Mouse (Mus musculus) lung, postnatal 0 days (tissue): ENCODE results near the gene Clec16a. TPM values are rescaled to one million over a fixed set of nuclear protein-coding genes. Genes with fewer than 3 reads are reported as not detected.

ENCODE experiments used
- ATAC-seq: fragments of 200-750 bp; cut with Nextera tagmentation; 2 replicates; pipeline ENCODE4 v1.8.0; 2017; ENCODE audit warnings: moderate library complexity
- DNase-seq: peaks from one replicate; pipeline ENCODE4 v3.0.0-alpha.2; 2016; ENCODE audit warnings: low spot score
- H3K27ac ChIP-seq: fragments of 300-500 bp; sonication (generic); 2 replicates; pipeline ENCODE4 v1.5.1; 2014; ENCODE audit warnings: antibody characterized with exemption, mild to moderate bottlenecking, low read length, mixed read lengths
- H3K27me3 ChIP-seq: fragments of 300-500 bp; sonication (generic); replicated peaks from 2 replicates; pipeline ENCODE4 v1.6.1; 2014; ENCODE audit warnings: low read length, mixed read lengths; ENCODE audit not compliant: insufficient read depth
- H3K36me3 ChIP-seq: fragments of 300-500 bp; sonication (generic); 2 replicates; pipeline ENCODE4 v1.6.1; 2014; ENCODE audit warnings: low read length, mixed read lengths; ENCODE audit not compliant: insufficient read depth
- H3K4me1 ChIP-seq: fragments of 300-500 bp; sonication (generic); 2 replicates; pipeline ENCODE4 v1.6.1; 2014; ENCODE audit warnings: antibody characterized with exemption, low read depth, low read length, mixed read lengths; ENCODE audit not compliant: insufficient read depth
- H3K4me2 ChIP-seq: fragments of 300-500 bp; sonication (generic); replicated peaks from 2 replicates; pipeline ENCODE4 v1.6.1; 2014; ENCODE audit warnings: low read depth, mild to moderate bottlenecking, low read length, moderate library complexity, mixed read lengths
- H3K4me3 ChIP-seq: fragments of 300-500 bp; sonication (generic); 2 replicates; pipeline ENCODE4 v1.5.1; 2014; ENCODE audit warnings: low read depth, low read length
- H3K9ac ChIP-seq: fragments of 300-500 bp; sonication (generic); replicated peaks from 2 replicates; pipeline ENCODE4 v1.6.1; 2014; ENCODE audit warnings: low read depth, mild to moderate bottlenecking
- H3K9me3 ChIP-seq: fragments of 300-500 bp; sonication (generic); 2 replicates; pipeline ENCODE4 v1.6.1; 2016; ENCODE audit warnings: low read length, mixed read lengths
- CTCF ChIP-seq: IDR thresholded peaks from 2 replicates; pipeline ENCODE4 v1.5.1; 2016; ENCODE audit warnings: antibody characterized with exemption, mild to moderate bottlenecking
- EP300 ChIP-seq: IDR thresholded peaks from 2 replicates; pipeline ENCODE4 v1.6.1; 2016; ENCODE audit warnings: antibody characterized with exemption, mild to moderate bottlenecking, control low read depth
- WGBS: fragments of 180-500 bp; shearing (Covaris S2); extraction: QIAGEN DNeasy Blood & Tissue Kit; methylation state at CpG from one replicate; pipeline ENCODE4 v1.1.7; 2014; 5-methylcytosine and 5-hydroxymethylcytosine counted together
- polyA plus RNA-seq: library from polyadenylated mRNA; unstranded; fragments of >200 nt; fragmentation: Nextera tagmentation; extraction: Ambion mirVana; gene quantifications from 2 replicates; pipeline ENCODE4 v1.2.1, GENCODE M21; 2015

Gene Clec16a
- polyA plus RNA-seq, 1 experiment from 2014 or later = 32.0 TPM

DNA sequence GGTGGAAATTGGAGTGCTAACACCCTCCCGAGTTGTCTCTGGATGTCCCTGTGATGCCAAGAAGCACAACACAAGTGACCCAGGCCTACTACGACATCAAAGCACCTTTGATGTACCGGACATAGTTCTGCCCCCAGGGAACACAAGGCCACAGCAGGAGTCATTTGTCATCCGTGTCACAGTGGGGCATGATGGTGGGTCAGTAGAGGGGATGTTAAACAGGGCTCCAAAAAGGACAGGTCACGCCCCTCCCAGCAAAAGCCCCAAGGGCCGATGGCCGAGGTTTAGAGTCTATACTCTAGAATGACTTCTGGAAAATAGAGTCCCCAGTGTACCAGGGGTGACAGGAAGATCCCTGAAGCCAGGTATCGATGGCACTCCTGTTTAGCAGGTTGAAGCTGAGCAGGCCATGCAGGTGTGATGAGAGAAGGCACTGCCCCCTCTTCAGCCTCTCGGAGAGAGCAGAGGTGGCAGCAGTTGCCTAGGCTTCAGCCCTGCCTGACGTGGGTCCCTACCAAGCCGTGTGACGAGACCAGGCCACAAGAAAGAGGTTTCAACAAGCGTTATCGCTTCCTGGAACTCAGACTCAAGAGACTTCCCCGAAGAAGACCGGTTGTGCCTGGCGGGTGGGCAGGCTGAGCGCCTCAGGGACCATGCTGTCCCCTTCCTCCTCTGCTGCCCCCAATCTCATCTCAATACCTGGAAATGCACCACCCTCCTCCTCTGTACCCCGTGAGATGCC is 226.8 kb downstream of the Clec16a start:
- Histone ChIP-seq H3K4me1 (peaks cover 3% of the 10 kb centered on the region; the same call in 1 of the 2 replicates), H3K36me3 (no peaks in the 10 kb centered on the region), H3K4me2 (no peak overlapping the region), H3K4me3 (no peak overlapping the region), H3K27me3 (no peaks in the 10 kb centered on the region), H3K9ac (no peak overlapping the region), H3K27ac (no peak overlapping the region), H3K9me3 (no peaks in the 10 kb centered on the region)
- ATAC-seq = peak; percentile 38
- TF ChIP-seq CTCF = no peak
- TF ChIP-seq EP300 = no peak
- WGBS = 55% methylated on average over 19 of the region's 19 CpGs
- no peak for DNase-seq

DNA sequence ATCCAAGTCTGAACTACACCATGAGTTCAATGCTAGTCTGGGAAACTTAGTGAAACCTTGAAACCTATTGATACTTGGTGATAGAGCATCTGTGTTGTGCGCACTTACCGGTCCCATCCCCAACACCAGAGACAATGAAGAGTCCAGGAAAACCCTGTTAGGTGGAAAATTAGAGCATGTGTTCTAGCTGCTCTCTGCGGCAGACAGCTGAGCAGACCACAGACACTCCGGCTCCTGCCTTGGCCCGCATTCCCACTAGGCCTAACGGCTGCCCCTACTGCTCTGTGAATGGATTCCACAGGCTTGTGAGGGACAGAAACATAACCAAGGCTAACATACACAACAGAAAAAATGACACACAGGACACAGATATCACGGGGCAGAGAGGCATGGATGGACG is 228.4 kb downstream of the Clec16a start:
- H3K4me1 ChIP-seq = peaks cover 3% of the 10 kb centered on the region; the same call in 1 of the 2 replicates
- ATAC-seq (no peak), DNase-seq (no peak)
- H3K4me2 ChIP-seq = no peak overlapping the region
- H3K9me3 ChIP-seq = no peaks in the 10 kb centered on the region
- 81% methylated on average over 8 of the region's 8 CpGs for WGBS
- no peak overlapping the region for H3K4me3 ChIP-seq
- H3K27ac ChIP-seq = no peak overlapping the region
- TF ChIP-seq CTCF (no peak), EP300 (no peak)
- H3K36me3 ChIP-seq = no peaks in the 10 kb centered on the region
- no peak overlapping the region for H3K9ac ChIP-seq
- H3K27me3 ChIP-seq = no peaks in the 10 kb centered on the region

DNA sequence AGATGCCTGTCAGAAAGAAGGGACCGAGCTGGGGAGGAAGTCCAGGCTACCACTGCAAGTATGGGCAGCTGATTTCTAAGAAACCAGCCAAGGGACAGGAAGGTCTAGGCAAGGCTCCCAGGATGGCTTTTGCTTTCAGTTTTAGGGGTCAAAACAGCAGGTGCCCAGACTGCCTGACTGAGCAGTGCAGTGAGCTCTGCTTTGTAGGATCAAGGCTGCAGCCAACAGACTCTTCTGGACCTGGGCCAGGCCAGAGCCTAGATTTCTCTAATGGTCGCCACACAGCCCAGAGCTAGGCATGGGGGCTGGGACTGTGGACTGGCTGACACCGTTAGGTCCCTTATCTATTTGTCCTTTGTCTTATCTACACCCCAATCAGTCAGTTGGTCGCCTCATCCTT is 229.6 kb downstream of the Clec16a start:
- Histone ChIP-seq H3K9ac (no peak overlapping the region), H3K4me3 (no peak overlapping the region), H3K4me1 (no peaks in the 10 kb centered on the region), H3K27ac (no peak overlapping the region), H3K36me3 (no peaks in the 10 kb centered on the region), H3K27me3 (no peaks in the 10 kb centered on the region), H3K4me2 (no peak overlapping the region), H3K9me3 (no peaks in the 10 kb centered on the region)
- ATAC-seq (no peak), DNase-seq (no peak)
- 38% methylated on average over 4 of the region's 4 CpGs for WGBS
- no peak for TF ChIP-seq EP300
- no peak for TF ChIP-seq CTCF

DNA sequence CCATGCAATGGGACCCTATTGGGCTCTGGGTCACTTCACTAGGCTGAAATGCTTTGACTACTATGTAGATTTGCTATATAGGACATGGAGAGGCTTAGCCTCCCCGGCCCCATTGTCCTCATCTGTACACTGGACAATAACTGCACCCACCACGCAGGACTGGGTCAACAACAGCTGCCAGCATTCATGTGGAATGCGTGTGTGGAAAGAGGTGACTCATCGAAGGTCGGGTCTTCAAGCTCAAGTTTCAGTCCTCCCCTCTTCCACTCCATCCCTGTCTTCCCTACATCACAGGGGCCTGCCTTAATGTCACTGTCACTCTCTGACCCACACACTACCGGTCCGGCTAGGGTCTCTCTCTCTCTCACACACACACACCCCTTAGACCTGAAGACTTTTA is 231.2 kb downstream of the Clec16a start:
- H3K4me1 ChIP-seq = no peaks in the 10 kb centered on the region
- no peak overlapping the region for H3K4me3 ChIP-seq
- no peak overlapping the region for H3K27ac ChIP-seq
- H3K4me2 ChIP-seq = no peak overlapping the region
- ATAC-seq (peak; percentile 39; the same call in 1 of the 2 replicates), DNase-seq (peak; percentile 61)
- no peaks in the 10 kb centered on the region for H3K27me3 ChIP-seq
- no peaks in the 10 kb centered on the region for H3K36me3 ChIP-seq
- 28% methylated on average over 7 of the region's 7 CpGs for WGBS
- H3K9me3 ChIP-seq = no peaks in the 10 kb centered on the region
- TF ChIP-seq EP300 = no peak
- TF ChIP-seq CTCF = no peak
- no peak overlapping the region for H3K9ac ChIP-seq

DNA sequence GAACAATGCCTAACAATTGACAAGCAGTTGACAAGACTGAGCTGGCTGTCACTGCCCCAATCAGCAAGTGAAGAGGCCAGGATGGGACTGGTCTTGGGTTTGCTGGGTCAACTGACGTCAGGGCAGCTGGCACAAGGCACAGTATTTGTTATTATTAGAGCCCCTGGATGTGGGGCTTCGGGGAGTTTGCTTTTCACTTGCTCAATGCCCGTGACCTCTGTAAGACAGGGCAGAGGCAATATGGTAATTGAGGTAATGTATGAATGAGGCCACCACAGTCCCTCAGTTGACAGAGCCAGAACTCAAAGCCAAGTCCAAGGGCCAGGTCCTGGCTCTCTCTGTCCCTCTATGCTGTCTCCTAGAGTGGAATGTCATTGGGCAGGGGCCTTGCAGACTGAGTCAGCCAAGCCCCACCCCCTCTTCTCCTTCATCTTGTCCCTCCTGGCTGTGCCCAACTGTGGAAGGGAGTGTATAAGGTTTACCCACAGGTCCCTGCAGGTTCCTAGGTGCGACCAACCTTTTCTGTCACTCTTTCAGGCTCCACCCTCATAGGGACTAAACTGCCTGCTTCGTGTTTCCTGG is 232.5 kb downstream of the Clec16a start:
- Histone ChIP-seq H3K36me3 (no peaks in the 10 kb centered on the region), H3K9ac (no peak overlapping the region), H3K9me3 (no peaks in the 10 kb centered on the region), H3K27me3 (no peaks in the 10 kb centered on the region), H3K27ac (no peak overlapping the region), H3K4me3 (no peak overlapping the region), H3K4me2 (no peak overlapping the region), H3K4me1 (0 out of 2 replicates have a peak, but pooled peaks cover 3% of the 10 kb centered on the region)
- WGBS = 57% methylated on average over 5 of the region's 5 CpGs
- DNase-seq (peak; percentile 25), ATAC-seq (peak; percentile 30)
- TF ChIP-seq CTCF = no peak
- no peak for TF ChIP-seq EP300

DNA sequence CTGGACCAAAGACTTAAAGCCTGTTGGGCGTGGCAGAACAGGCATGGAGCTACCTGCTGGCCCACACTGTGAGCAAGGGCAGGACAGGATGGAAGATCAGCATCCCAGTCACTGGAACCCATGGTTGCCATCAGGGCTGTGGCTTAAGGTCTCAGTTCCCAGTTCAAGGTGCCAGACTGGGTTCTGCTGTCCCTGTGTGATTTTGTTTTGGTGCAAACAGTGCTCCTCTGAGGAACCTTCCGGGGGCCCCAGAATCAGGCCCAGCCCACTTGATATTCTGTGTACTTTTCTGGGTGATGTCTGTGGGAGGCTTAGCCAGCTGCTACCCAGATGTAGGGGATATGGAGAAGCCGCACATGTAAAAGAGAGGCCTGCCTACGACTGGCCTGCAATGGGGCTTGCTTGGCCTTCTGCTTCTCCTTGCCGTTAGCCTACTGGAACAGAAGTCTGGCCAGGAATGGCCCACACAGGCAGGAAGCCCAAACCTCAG is 235.5 kb downstream of the Clec16a start:
- H3K4me3 ChIP-seq = no peak overlapping the region
- ATAC-seq (no peak), DNase-seq (no peak)
- peaks cover 10% of the 10 kb centered on the region; the same call in 1 of the 2 replicates for H3K4me1 ChIP-seq
- no peaks in the 10 kb centered on the region for H3K9me3 ChIP-seq
- TF ChIP-seq CTCF = no peak
- TF ChIP-seq EP300 = no peak
- H3K4me2 ChIP-seq = no peak overlapping the region
- WGBS = 70% methylated on average over 5 of the region's 5 CpGs
- no peaks in the 10 kb centered on the region for H3K36me3 ChIP-seq
- H3K27me3 ChIP-seq = no peaks in the 10 kb centered on the region
- no peak overlapping the region for H3K27ac ChIP-seq
- H3K9ac ChIP-seq = no peak overlapping the region
